Mouse (Mus musculus) gastrocnemius, adult 8-10 months (tissue): Measurements from ENCODE around the gene Hs6st3. TPM values are rescaled to one million over a fixed set of nuclear protein-coding genes. Genes with fewer than 3 reads are reported as not detected.
"Not testable (repeated sequence)": the region's sequence is repeated elsewhere in the genome, so short reads cannot be mapped to it uniquely, and the experiment has no call there.

ENCODE experiments used
- DNase-seq, 2 experiments: peaks; one replicate each; pipeline ENCODE4 v3.0.0; 2022; ENCODE audit warnings: low spot score in 2 of 2
- total RNA-seq, 4 experiments: library from RNA; stranded (reverse); gene quantifications; 2 replicates each; pipeline ENCODE4 v1.2.4; 2022

The Hs6st3 gene
- total RNA-seq, 4 experiments from 2014 or later: 0.27 TPM; not detected in 3

GRCm38 (mm10) chr14:119450471-119450870, 312.3 kb downstream of the Hs6st3 start:
- DNase-seq: no peak

- no peak for DNase-seq
Measured at GRCm38 (mm10) chr14:119451594-119451993, 313.5 kb downstream of the Hs6st3 start.

- no peak for DNase-seq
Measured at GRCm38 (mm10) chr14:119452382-119452781, 314.2 kb downstream of the Hs6st3 start.

- no peak for DNase-seq
Measured at GRCm38 (mm10) chr14:119452797-119453196, 314.7 kb downstream of the Hs6st3 start.

GRCm38 (mm10) chr14:119464308-119464707, 326.2 kb downstream of the Hs6st3 start:
- no peak for DNase-seq

GRCm38 (mm10) chr14:119464883-119465282, 326.7 kb downstream of the Hs6st3 start:
- no peak for DNase-seq

- DNase-seq: no peak
Measured at GRCm38 (mm10) chr14:119466899-119467588, 328.9 kb downstream of the Hs6st3 start.

- DNase-seq: no peak
Measured at GRCm38 (mm10) chr14:119476582-119476981, 338.4 kb downstream of the Hs6st3 start.

GRCm38 (mm10) chr14:119477836-119478235, 339.7 kb downstream of the Hs6st3 start:
- DNase-seq: no peak

GRCm38 (mm10) chr14:119488978-119489703, 351.0 kb downstream of the Hs6st3 start:
- DNase-seq: no peak

- DNase-seq: no peak
Measured at GRCm38 (mm10) chr14:119520632-119521031, 382.5 kb downstream of the Hs6st3 start.

- DNase-seq: no peak
Measured at GRCm38 (mm10) chr14:119521056-119521455, 382.9 kb downstream of the Hs6st3 start.

GRCm38 (mm10) chr14:119532889-119533546, 394.9 kb downstream of the Hs6st3 start:
- DNase-seq: no peak

GRCm38 (mm10) chr14:119540505-119540904, 402.4 kb downstream of the Hs6st3 start:
- no peak for DNase-seq

- no peak for DNase-seq
Measured at GRCm38 (mm10) chr14:119544596-119544995, 406.5 kb downstream of the Hs6st3 start.

GRCm38 (mm10) chr14:119558356-119558755, 420.2 kb downstream of the Hs6st3 start:
- no peak for DNase-seq

- DNase-seq: no peak
Measured at GRCm38 (mm10) chr14:119582039-119582508, 443.9 kb downstream of the Hs6st3 start.

GRCm38 (mm10) chr14:119585069-119585468, 446.9 kb downstream of the Hs6st3 start:
- DNase-seq: no peak

GRCm38 (mm10) chr14:119587365-119587764, 449.2 kb downstream of the Hs6st3 start:
- not testable (repeated sequence) for DNase-seq

GRCm38 (mm10) chr14:119604327-119604726, 466.2 kb downstream of the Hs6st3 start:
- no peak for DNase-seq

GRCm38 (mm10) chr14:119612793-119613192, 474.7 kb downstream of the Hs6st3 start:
- DNase-seq: no peak

GRCm38 (mm10) chr14:119629127-119629526, 491.0 kb downstream of the Hs6st3 start:
- no peak for DNase-seq
